Mouse (Mus musculus) liver, adult 10 weeks (tissue): ENCODE data around the gene Ddx42. TPM values are rescaled to one million over a fixed set of nuclear protein-coding genes. Genes with fewer than 3 reads are reported as not detected.

Experiments
- polyA plus RNA-seq: library from polyadenylated mRNA; stranded (reverse); fragments of 350-450 nt; fragmentation: Illumina TruSeq; extraction: RNeasy Lipid Tissue Mini Kit (QIAGEN cat#74804); gene quantifications from one replicate; pipeline ENCODE4 v1.2.3, GENCODE M21; 2014; ENCODE audit warnings: low read depth, low replicate concordance

Ddx42 gene
- 20.6 TPM for polyA plus RNA-seq

DNA sequence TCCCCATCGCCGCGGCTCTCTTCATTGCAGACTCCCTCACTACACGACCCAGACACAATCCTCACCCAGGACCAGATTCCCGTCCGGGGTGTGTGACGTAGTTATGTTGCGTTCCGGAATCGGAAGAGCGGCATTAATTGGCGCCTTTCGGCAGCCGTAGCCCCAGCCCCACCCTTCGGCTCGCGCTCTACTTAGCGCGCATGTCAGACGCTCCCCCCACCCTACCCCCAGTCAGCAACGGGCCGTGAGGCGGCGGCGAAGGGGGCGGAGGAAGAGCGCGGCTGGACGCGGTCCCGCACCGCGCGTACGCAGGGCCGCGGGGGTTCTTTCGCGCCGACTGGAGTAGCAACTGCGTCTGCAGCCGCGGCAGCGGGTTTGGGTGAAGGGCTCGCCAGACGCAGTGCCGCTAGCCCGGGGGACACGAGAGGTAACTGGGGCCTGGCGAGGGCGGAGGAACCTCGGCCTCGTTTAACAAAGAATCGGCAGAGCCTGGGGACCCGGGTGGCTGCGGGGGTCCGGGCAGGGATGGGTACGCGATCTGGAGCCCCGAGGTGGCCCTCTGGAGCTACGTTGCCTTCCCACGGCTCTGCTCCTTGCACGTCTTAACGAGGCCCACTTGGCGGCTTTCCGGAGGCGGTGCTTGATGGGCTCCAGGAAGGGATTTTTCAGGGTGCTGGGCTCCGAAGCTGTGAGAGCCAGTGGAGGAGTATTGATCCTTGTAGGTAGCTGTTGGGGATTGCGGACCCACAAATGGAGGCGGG, at the start of gene Ddx42:
Gene Ddx42, plus strand, starts transcription at position 197 of the 761 bp plus-strand sequence.

DNA sequence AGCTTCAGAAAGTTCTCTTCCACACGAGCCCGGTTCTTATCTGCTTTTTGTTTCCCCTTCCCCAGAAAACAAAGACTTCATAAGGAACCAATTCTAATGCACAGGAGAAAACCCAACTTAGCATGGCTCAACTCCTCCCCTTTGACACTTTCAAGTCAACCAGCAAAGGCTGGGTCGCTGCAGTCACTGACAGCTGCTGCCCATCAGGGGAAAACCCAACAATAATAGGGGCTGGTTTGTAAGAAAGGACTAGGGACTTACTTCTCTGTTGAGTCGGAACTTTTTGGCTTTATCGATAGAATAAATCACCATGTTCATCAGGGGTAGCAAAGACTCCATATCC, 14.6 kb upstream of the Ddx42 start, which contains the start of gene Strada:
Gene Strada, minus strand, starts transcription at position 46 of the 343 bp plus-strand sequence.

DNA sequence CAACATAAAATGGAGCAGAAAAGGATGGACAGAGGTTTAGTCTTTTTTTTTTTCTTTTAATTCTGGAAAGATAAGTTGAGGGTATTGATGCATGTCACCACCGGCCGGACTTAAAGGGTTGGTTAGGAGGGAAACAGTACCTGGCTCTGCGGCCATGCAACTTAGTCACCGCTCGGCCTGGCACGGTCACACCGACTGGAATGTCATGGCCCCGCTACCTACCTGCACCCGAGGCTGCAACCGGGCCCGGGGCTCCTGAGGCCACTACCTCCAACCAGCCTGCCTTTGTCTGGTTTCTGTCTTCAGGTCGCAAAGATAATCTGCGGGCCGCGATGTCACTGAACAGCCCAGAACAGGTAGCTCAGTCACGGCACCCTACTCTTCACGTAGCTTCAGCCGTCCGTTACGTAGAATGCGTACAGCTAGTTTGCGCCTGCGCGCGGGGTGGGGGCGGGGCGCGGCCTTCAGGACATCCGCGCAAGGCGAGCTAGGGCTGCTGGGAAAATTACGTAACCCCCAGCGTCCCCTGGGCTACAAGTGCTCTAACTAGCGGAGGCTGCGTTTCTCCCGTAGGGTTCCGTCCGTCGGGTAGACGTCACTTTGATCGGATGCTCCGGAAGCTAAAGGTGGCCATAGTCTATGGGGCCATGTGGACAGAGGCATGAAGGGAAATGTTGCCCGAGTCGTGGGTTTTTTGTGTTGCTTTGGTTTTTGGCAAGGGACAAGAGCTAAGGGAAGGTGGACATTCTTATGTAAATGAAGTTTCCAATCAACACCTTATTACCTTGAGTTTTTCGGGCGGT, 598 bp upstream of the Ddx42 start, which contains the start of gene Ccdc47:
Gene Ccdc47, minus strand, starts transcription at position 418 of the 803 bp plus-strand sequence.

DNA sequence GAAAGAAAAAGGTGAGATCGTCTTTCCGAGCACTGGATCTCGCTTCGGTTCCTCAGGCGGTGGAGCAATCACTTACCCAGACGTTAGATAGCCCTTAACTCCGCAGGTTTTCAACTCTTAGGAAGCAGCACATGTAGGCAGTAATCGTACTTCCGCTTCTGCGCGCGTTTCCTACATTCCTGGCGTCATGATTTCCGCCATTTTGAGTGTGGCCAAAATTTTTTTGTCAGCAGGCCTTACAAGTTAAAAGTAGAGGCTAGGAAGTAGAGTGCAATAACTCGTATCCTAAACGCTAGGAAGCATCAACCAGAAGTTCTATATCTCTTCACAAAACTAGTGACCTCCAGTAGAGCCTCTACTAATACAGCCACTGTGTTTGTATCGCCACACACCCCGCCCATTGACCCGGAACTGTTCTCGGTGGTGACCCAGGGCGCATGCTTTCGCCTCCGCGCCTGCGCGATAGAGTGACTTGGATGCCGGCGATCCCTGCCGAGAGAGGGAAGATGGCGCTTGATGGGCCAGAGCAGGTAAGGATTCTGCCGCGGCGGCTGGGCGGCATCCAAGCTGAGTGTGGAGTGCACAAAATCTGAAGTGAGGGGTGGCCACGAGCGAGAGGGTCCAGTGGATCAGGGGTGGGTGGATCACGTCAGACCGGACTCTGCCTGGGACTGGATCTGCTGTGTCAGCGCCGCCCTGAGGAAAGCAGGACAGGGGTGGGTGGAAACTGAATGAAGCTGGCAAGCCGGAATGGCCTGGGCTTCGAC, 39.1 kb downstream of the Ddx42 start, which contains the start of the genes Ftsj3 and Psmc5:
Gene Ftsj3, minus strand, starts transcription at position 395 of the 767 bp plus-strand sequence.
Gene Psmc5, plus strand, starts transcription at position 470 of the 767 bp plus-strand sequence.

DNA sequence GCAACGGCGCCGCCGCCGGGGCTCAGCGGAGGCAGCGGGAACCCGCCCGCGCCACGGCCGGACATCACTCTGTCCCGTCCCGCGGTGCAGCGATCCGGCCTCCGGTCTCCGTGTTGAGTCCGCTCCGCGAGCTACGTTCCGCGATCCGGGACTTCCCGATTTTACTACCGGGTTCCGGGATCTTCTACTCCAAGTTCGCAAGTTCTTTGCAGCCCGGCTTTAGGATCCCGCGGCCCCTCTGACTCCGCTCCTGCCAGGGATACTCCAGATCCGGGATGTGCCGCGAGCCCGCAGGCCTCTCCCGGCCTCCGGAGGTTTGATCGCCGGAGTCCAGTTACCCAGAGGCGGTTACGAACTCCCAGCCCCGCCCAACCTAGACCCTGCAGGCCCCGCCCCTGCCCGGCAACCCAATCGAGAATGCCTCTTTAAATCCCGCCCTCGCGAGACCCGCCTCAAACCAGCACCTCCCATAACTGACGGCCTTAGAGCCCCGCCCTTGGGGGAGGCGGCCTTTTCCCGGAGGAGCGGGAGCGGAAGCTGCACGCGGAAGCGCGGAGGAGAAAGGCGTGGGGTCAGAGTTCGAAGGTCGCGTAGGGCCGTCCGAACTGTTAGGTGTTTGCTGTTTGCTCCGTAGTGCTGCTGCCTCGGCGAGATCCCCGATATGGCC, 56.1 kb downstream of the Ddx42 start, which contains the start of gene Smarcd2:
Gene Smarcd2, minus strand, starts transcription at position 329 of the 667 bp plus-strand sequence.

DNA sequence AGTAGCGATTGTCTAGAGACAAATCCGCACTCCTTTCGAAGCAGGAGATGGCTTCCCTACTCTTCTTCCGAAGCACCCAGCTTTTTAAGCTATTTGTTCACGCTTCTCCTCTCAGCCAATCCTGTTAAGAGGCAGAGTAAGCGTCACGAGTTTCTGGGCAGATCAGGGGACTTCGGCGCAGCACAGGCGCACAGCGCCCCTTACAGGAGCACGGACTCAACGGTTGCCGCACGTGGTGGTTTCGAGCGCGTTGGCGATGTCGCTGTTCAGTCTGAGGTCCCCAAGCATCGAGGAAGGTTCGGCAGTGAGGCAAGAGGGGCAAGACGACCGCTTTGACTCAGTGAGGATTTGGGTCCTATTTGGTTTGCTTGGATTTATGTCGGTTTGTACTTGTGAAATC, 59.7 kb downstream of the Ddx42 start, which contains the start of gene Tcam1:
Gene Tcam1, plus strand, starts transcription at position 219 of the 400 bp plus-strand sequence.

Other genes starting within 250 kb of the Ddx42 start
- 0.45 TPM for gene Ace, start 249.0 kb upstream of the Ddx42 start, polyA plus RNA-seq
- not detected for gene Ace3, start 222.3 kb upstream of the Ddx42 start, polyA plus RNA-seq
- not detected for gene Kcnh6, start 208.8 kb upstream of the Ddx42 start, polyA plus RNA-seq
- 13.7 TPM for gene Dcaf7, start 180.1 kb upstream of the Ddx42 start, polyA plus RNA-seq
- gene Taco1, start 150.9 kb upstream of the Ddx42 start, polyA plus RNA-seq = 12.6 TPM
- gene Map3k3, start 132.3 kb upstream of the Ddx42 start, polyA plus RNA-seq = 3.6 TPM
- not detected for gene Gm10840, start 56.1 kb upstream of the Ddx42 start, polyA plus RNA-seq
- gene Limd2, start 56.1 kb upstream of the Ddx42 start, polyA plus RNA-seq = 6.1 TPM
- 1.8 TPM for gene Strada, start 14.8 kb upstream of the Ddx42 start, polyA plus RNA-seq
- gene Ccdc47, start 582 bp upstream of the Ddx42 start, polyA plus RNA-seq = 98.6 TPM
- gene Ftsj3, start 39.2 kb downstream of the Ddx42 start, polyA plus RNA-seq = 13.2 TPM
- 35.5 TPM for gene Psmc5, start 39.2 kb downstream of the Ddx42 start, polyA plus RNA-seq
- 11.7 TPM for gene Smarcd2, start 56.0 kb downstream of the Ddx42 start, polyA plus RNA-seq
- gene Tcam1, start 59.7 kb downstream of the Ddx42 start, polyA plus RNA-seq = not detected
- gene Gh, start 84.9 kb downstream of the Ddx42 start, polyA plus RNA-seq = not detected
- 0.45 TPM for gene Cd79b, start 97.8 kb downstream of the Ddx42 start, polyA plus RNA-seq
- gene Scn4a, start 136.4 kb downstream of the Ddx42 start, polyA plus RNA-seq = not detected
- gene Prr29, start 148.5 kb downstream of the Ddx42 start, polyA plus RNA-seq = not detected
- gene Icam2, start 171.1 kb downstream of the Ddx42 start, polyA plus RNA-seq = 1.7 TPM